Mouse (Mus musculus): ENCODE measurements around the gene Dok7. TPM values are rescaled to one million over a fixed set of nuclear protein-coding genes. Genes with fewer than 3 reads are reported as not detected.

The Dok7 gene
- polyA plus RNA-seq, 1 experiment from 2014 or later = 0.06 TPM

GRCm38 (mm10) chr5:35103528-35103927 is 47.0 kb downstream of the Dok7 start:
- TF ChIP-seq EP300 (IDR thresholded peaks at IDR 0.05; ENCODE audit: low read depth) (no peak), CTCF (IDR thresholded peaks at IDR 0.05; ENCODE audit: low read depth) (no peak)
- no peak overlapping the region for H3K27ac ChIP-seq (ENCODE audit: low read depth)
- WGBS (ENCODE audit: insufficient replicate concordance) = 44% methylated on average over 2 of the region's 2 CpGs
- H3K4me2 ChIP-seq (ENCODE audit: low read depth, low read length) = peak overlapping the region; percentile 89
- H3K9me3 ChIP-seq (ENCODE audit: low read length) = no peaks in the 10 kb centered on the region
- 0 out of 2 replicates have a peak overlapping the region, but pooled peaks have one; percentile 26 for H3K9ac ChIP-seq (replicated peaks)
- H3K4me1 ChIP-seq (ENCODE audit: insufficient read depth) = peaks cover 25% of the 10 kb centered on the region
- peaks cover 39% of the 10 kb centered on the region for H3K36me3 ChIP-seq (replicated peaks; ENCODE audit: insufficient read depth, low read length)
- ATAC-seq = no peak
- no peak overlapping the region for H3K4me3 ChIP-seq (ENCODE audit: low read depth, low read length)
- no peak for DNase-seq
- no peaks in the 10 kb centered on the region for H3K27me3 ChIP-seq (ENCODE audit: insufficient read depth, low read length)

GRCm38 (mm10) chr5:35104183-35104959 is 47.8 kb downstream of the Dok7 start:
- H3K9me3 ChIP-seq (ENCODE audit: low read length) = no peaks in the 10 kb centered on the region
- no peak overlapping the region for H3K27ac ChIP-seq (ENCODE audit: low read depth)
- peak overlapping the region; percentile 79 for H3K9ac ChIP-seq (replicated peaks)
- peak overlapping the region; percentile 89 for H3K4me2 ChIP-seq (ENCODE audit: low read depth, low read length)
- no peaks in the 10 kb centered on the region for H3K27me3 ChIP-seq (ENCODE audit: insufficient read depth, low read length)
- H3K4me1 ChIP-seq (ENCODE audit: insufficient read depth) = peaks cover 25% of the 10 kb centered on the region
- TF ChIP-seq CTCF (IDR thresholded peaks at IDR 0.05; ENCODE audit: low read depth) = no peak
- TF ChIP-seq EP300 (IDR thresholded peaks at IDR 0.05; ENCODE audit: low read depth) = no peak
- no peak for DNase-seq
- H3K4me3 ChIP-seq (ENCODE audit: low read depth, low read length) = peak overlapping the region; percentile 86
- H3K36me3 ChIP-seq (replicated peaks; ENCODE audit: insufficient read depth, low read length) = peaks cover 32% of the 10 kb centered on the region
- ATAC-seq = no peak
- 65% methylated on average over 8 of the region's 8 CpGs for WGBS (ENCODE audit: insufficient replicate concordance)

GRCm38 (mm10) chr5:35104960-35105921 is 48.7 kb downstream of the Dok7 start, which contains the start of gene Lrpap1:
Gene Lrpap1, minus strand, starts transcription at chr5:35105766.
- WGBS (ENCODE audit: insufficient replicate concordance) = under 1% methylated on average over 39 of the region's 39 CpGs
- peaks cover 26% of the 10 kb centered on the region for H3K36me3 ChIP-seq (replicated peaks; ENCODE audit: insufficient read depth, low read length)
- H3K9ac ChIP-seq (replicated peaks) = peak within 1 kb of the TSS; percentile 79
- TF ChIP-seq EP300 (IDR thresholded peaks at IDR 0.05; ENCODE audit: low read depth) = no peak; the same call in 1 of the 2 replicates
- TF ChIP-seq CTCF (IDR thresholded peaks at IDR 0.05; ENCODE audit: low read depth) = no peak
- H3K4me3 ChIP-seq (ENCODE audit: low read depth, low read length) = peak within 1 kb of the TSS; percentile 86
- DNase-seq = peak; percentile 99
- H3K9me3 ChIP-seq (ENCODE audit: low read length) = no peaks in the 10 kb centered on the region
- peaks cover 25% of the 10 kb centered on the region for H3K4me1 ChIP-seq (ENCODE audit: insufficient read depth)
- peak within 1 kb of the TSS; percentile 89 for H3K4me2 ChIP-seq (ENCODE audit: low read depth, low read length)
- peak within 1 kb of the TSS; percentile 61 for H3K27ac ChIP-seq (ENCODE audit: low read depth)
- peak; percentile 95 for ATAC-seq
- H3K27me3 ChIP-seq (ENCODE audit: insufficient read depth, low read length) = no peaks in the 10 kb centered on the region

DNA sequence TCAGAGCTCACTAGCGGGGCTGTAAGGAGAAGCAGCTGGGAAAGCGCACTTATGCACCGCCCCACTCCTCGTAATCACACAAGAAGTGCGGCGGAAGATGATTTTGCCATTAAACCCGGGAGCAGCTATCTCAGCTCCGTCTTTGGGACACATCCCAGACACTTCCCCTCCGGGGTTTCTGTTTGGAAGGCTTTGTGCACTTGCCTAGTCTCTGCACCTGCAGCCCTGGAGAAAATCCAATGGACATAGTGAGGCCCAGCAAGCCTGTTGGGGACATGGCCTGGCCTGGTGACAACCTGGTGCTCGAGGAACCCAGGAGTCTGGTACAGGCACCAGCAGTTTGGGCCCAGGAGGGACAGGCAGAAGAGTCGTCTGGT is 49.3 kb downstream of the Dok7 start:
- H3K4me1 ChIP-seq (ENCODE audit: insufficient read depth) = peaks cover 25% of the 10 kb centered on the region
- H3K9ac ChIP-seq (replicated peaks) = peak overlapping the region; percentile 39; the same call in 1 of the 2 replicates
- H3K27ac ChIP-seq (ENCODE audit: low read depth) = no peak overlapping the region
- peak overlapping the region; percentile 86 for H3K4me3 ChIP-seq (ENCODE audit: low read depth, low read length)
- H3K27me3 ChIP-seq (ENCODE audit: insufficient read depth, low read length) = no peaks in the 10 kb centered on the region
- 8% methylated on average over 11 of the region's 11 CpGs for WGBS (ENCODE audit: insufficient replicate concordance)
- peaks cover 19% of the 10 kb centered on the region for H3K36me3 ChIP-seq (replicated peaks; ENCODE audit: insufficient read depth, low read length)
- DNase-seq (no peak), ATAC-seq (peak; percentile 6; the same call in 1 of the 2 replicates)
- no peaks in the 10 kb centered on the region for H3K9me3 ChIP-seq (ENCODE audit: low read length)
- TF ChIP-seq EP300 (IDR thresholded peaks at IDR 0.05; ENCODE audit: low read depth) (no peak), CTCF (IDR thresholded peaks at IDR 0.05; ENCODE audit: low read depth) (no peak)
- peak overlapping the region; percentile 89 for H3K4me2 ChIP-seq (ENCODE audit: low read depth, low read length)

GRCm38 (mm10) chr5:35112444-35112843 is 55.9 kb downstream of the Dok7 start:
- no peak for TF ChIP-seq EP300 (IDR thresholded peaks at IDR 0.05; ENCODE audit: low read depth)
- TF ChIP-seq CTCF (IDR thresholded peaks at IDR 0.05; ENCODE audit: low read depth) = no peak
- Histone ChIP-seq H3K27me3 (ENCODE audit: insufficient read depth, low read length) (no peaks in the 10 kb centered on the region), H3K36me3 (replicated peaks; ENCODE audit: insufficient read depth, low read length) (no peaks in the 10 kb centered on the region), H3K4me3 (ENCODE audit: low read depth, low read length) (no peak overlapping the region), H3K4me1 (ENCODE audit: insufficient read depth) (no peaks in the 10 kb centered on the region), H3K27ac (ENCODE audit: low read depth) (no peak overlapping the region), H3K9ac (replicated peaks) (no peak overlapping the region), H3K4me2 (ENCODE audit: low read depth, low read length) (no peak overlapping the region), H3K9me3 (ENCODE audit: low read length) (no peaks in the 10 kb centered on the region)
- 61% methylated on average over 4 of the region's 4 CpGs for WGBS (ENCODE audit: insufficient replicate concordance)
- ATAC-seq (no peak), DNase-seq (no peak)

GRCm38 (mm10) chr5:35116002-35116401 is 59.4 kb downstream of the Dok7 start:
- WGBS (ENCODE audit: insufficient replicate concordance) = 60% methylated on average over 3 of the region's 3 CpGs
- no peak overlapping the region for H3K4me2 ChIP-seq (ENCODE audit: low read depth, low read length)

More at GRCm38 (mm10) chr5:35116002-35116401, 59.4 kb downstream of the Dok7 start:
- no peak for TF ChIP-seq CTCF (IDR thresholded peaks at IDR 0.05; ENCODE audit: low read depth)
- no peak for TF ChIP-seq EP300 (IDR thresholded peaks at IDR 0.05; ENCODE audit: low read depth)
- DNase-seq (no peak), ATAC-seq (no peak)
- Histone ChIP-seq H3K27ac (ENCODE audit: low read depth) (no peak overlapping the region), H3K27me3 (ENCODE audit: insufficient read depth, low read length) (no peaks in the 10 kb centered on the region), H3K4me3 (ENCODE audit: low read depth, low read length) (no peak overlapping the region), H3K36me3 (replicated peaks; ENCODE audit: insufficient read depth, low read length) (no peaks in the 10 kb centered on the region), H3K4me1 (ENCODE audit: insufficient read depth) (no peaks in the 10 kb centered on the region), H3K9ac (replicated peaks) (no peak overlapping the region), H3K9me3 (ENCODE audit: low read length) (no peaks in the 10 kb centered on the region)

Measured in liver, postnatal 0 days (tissue).